Mouse (Mus musculus): ENCODE data around the gene Ptpn22.

The Ptpn22 gene

DNA sequence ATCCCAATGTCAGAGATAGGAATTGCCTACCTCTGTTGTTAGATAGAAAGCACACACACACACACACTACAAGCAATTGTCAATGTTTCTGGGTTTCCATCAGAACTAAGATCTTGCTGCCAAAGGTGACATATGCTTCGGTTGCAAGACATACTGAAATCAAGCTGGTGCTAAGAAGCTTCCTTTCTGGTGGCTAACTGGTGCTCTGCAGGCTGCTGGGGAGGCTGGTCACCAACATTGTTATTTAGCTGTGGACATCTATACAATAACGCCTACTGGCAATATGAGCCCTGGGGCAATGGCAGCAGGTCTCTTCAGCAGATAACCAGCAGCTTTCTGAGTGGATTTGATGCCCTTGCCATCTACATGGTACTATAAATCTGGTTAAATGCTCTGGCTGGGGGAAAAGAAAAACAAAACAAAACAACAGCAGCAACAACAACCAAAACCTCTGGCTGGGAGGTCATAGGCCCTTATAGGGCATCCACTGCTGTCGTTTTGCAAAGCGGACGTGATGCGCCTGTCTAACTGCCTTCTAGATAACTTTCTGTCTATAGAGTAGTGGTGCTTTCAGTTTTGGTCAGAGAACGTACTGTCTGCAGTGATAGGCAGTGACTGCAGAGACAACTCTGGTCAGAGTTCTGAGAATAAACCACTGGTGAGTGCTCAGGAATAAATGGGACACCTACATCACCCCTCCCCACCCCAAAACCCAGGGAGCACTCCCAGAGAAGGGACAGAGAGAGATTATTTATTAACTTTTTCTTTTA, 2.4 kb upstream of the Ptpn22 start:
- in situ Hi-C loops (cut with MboI; ENCODE audit: low sequenced_read_pairs), result no loop called here

DNA sequence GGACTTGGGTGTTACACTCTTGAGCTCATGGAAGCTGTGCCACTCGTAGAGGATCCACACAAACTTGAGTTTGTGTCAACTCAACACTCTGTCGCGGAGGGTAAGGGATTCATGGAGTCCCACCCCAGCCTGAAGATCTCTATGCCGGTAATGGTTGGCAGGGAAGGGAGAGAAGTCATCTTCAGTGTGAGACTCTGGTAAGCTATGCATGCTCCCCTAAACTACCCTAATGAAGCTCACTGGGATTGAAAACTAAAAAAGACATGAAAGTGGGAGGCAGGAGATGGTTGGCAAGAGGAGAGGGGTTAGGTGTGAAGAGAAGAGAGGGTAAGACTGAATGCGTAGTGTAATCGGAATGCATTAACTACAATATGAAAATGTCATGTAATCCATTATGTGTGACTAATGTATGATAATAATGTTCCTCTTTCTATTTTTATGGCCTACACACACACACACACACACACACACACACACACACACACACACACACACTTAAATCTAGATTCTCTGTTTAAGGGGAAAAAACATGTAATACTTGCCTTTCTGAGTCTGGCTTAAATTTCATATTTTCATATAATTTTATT, 1.5 kb upstream of the Ptpn22 start:
- in situ Hi-C loops (cut with MboI; ENCODE audit: low sequenced_read_pairs), result no loop called here

DNA sequence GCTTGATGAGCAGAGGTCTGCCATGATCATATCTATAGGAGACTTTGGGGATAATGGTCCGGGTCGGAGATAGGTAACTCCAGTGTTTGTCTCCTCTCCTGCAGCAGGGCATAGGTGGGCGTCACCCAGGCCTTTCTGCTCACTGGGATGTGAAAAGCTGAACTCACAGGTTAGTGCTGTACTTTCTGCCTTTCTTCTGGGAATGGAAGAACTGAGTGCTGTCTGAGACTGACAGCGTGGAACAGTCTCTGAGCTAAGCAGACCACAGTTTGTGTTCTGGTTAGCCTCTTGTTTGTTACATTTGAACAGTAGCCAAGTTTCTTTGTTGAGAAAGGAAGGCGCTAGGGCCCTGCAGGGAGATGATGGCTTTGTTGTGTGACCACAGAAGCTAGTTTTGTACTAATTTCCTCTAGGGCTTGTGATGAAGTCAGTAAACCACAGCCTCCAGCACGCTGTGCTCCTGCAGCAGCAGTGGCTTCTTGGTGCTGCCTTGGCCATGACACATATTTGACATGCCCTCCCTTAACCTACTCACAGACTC, 326 bp downstream of the Ptpn22 start:
- in situ Hi-C loops (cut with MboI; ENCODE audit: low sequenced_read_pairs), result no loop called here

DNA sequence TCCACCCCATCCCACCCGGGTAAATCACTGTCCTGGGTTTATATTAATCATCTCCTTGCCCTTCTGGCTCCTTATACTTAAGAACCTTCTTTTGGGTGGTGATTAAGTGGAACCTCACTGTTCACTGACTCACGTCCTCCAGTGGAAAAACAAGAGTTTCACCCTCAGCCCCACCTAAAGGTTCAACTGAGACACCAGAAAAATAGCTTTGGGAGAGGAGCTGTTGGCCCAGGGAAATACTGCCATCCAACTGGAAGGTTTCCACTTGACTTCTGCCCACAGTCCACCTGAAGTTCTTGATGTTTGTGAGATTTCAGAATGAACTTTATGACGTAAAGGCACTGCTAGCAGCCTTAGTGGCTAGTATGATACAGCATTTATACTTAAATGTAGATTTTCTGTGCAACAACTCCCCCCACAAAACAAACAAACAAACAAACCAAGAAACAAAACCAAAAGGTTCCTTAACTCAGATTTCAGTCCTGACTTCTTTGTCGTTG, 3.2 kb downstream of the Ptpn22 start:
- in situ Hi-C loops (cut with MboI; ENCODE audit: low sequenced_read_pairs), result no loop called here

DNA sequence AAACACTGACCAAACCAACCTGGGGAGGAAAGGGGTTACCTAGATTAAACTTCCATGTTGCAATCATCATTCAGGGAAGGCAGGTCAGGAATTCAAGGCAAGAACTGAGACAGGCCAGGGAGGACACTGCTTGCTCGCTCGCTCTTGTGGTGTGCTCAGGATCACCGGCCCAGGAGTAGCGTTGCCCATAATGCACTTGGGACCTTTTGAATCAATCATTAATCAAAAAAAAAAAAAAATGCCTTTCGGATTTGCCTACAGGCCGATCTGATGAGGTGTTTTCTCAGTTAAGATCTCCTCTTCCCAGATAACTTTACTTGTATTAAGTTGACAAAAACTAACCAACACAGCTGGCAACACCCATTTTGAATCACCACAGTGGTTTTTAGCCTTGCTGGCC, 4.6 kb downstream of the Ptpn22 start:
- in situ Hi-C loops (cut with MboI; ENCODE audit: low sequenced_read_pairs), result no loop called here

DNA sequence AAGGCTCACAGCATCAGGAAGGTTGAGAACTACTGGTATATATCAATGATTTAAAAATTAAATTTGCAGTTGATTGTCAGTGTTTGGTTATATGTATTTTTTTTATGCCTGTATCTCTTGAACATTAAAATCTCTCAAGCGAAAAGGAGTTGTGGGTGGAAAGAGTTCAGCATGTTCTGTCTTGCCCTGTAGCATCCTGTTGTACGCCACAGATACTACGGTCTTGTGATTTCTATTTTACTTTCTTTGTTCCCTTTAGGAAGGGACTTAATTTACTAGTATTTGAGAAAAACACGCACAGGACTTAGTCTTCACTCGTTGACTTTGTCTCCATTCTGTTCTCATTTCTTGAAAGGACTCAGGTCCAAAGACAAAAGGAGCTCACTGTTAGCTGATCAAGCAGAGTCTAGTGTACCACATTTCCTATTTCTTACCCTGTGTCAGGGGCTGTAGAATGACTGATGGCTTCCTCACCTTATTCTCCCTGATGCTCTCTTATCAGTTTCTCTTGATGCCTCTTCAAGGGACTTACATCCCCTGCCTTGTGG, 7.9 kb downstream of the Ptpn22 start:
- in situ Hi-C loops (cut with MboI; ENCODE audit: low sequenced_read_pairs), result no loop called here

DNA sequence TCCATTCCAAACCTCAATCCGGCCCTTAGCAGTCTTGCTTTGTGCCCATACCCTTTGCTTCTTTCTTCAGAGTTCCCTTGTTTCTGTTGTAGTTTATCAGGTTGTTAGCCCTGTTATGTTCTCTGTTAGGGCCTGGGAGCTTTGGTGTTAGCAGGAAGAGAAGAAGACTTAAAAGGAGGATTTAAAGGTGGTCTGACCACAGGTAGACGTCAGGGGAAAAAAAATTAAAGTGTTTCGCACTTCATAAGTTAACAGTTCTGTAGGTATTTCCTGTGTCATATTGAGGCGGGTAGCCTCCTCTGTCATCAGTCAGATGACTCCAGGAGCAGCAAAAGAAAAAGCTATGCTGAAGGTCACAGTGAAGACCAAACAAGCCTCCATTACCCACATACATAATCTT, 8.4 kb downstream of the Ptpn22 start:
- in situ Hi-C loops (cut with MboI; ENCODE audit: low sequenced_read_pairs), result no loop called here

DNA sequence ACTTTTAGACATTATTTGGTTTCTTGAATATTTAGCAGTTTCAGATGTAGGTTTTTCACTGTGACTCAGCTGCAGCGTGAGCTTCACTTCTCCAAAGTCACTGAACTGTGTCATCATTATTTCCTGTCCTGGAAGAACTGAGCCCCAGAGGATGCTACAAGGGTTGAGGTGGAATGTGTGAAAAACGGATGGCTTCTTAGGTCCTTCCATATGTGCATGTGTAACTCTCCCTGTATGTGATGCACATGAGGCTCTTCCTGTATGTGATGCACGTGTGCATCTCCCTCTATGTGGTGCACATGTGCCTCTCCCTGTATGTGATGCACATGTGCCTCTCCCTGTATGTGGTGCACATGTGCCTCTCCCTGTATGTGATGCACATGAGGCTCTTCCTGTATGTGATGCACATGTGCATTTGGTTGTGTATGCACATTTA, 13.1 kb downstream of the Ptpn22 start:
- in situ Hi-C loops (cut with MboI; ENCODE audit: low sequenced_read_pairs), result no loop called here

DNA sequence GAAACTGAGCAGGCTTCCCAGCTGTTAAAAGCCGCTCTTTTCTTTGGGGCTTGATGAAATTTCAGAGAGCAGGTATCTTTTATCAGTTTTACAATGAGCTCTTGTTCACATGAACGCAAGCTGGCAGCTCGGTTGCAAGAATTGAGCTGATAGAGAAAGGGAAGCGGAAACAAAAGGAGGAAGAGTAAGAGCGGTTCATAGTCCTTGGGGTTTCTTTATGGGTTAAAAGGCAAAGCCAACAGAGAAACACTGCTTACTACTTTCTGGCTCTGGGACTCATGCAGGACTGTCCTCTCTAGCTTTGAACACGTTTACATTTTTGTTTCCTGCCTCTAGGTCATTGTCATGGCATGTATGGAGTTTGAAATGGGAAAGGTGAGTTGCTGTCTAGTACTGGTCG, 14.7 kb downstream of the Ptpn22 start:
- in situ Hi-C loops (cut with MboI; ENCODE audit: low sequenced_read_pairs), result no loop called here

DNA sequence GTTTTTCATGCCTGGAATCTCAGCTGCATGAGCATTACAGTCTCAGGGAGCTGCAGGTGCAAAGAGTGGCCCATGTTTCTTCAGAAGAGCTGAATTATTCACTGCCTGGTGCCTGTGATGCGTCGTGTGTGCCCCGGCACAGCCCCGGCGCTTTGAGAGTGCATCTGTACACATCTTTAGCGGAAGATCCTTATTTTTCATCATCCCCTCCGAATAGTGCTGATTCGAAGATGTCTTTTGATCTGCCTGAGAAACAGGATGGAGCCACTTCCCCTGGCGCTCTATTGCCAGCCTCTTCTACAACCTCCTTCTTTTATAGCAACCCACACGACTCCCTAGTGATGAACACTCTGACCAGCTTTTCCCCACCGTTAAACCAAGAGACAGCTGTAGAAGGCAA, 26.4 kb downstream of the Ptpn22 start:
- in situ Hi-C loops (cut with MboI; ENCODE audit: low sequenced_read_pairs), result no loop called here

DNA sequence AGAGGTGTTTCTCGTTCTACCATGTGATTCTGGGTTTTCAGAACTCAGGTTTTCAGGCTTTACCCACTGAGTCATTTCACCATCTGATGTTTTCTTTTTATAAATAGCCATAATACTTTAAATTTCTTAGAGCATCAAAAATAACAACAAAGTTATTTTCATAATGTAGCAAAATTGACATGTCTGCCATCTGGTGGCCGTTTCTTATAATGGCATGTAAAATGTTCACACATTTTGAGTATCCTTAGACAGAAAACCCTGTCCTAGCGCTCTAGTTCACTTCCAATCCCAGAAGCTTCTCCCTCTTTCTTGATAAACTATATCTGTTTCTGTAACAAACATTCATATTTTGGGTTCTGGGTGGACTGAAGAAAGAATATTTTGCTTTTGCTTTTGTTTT, 28.0 kb downstream of the Ptpn22 start:
- in situ Hi-C loops (cut with MboI; ENCODE audit: low sequenced_read_pairs), result no loop called here

DNA sequence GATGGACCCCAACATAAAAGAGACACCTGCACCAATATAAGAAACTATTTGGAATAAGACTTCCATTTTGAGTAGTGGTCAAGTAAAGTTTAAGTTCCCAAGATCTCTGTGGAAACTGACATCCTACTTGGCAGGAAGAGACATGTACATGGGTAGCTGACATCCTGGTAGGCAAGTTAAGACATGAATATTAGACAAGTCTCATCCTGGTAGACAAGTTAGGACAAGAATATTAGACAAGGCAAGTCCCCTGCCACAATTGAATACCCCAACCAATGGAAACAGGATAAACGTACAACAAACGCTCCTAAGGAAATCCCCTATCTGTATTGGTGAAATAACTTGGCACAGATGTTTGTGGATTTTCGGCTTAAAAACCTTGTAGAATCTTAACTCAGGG, 33.8 kb downstream of the Ptpn22 start:
- in situ Hi-C loops (cut with MboI; ENCODE audit: low sequenced_read_pairs), result no loop called here

DNA sequence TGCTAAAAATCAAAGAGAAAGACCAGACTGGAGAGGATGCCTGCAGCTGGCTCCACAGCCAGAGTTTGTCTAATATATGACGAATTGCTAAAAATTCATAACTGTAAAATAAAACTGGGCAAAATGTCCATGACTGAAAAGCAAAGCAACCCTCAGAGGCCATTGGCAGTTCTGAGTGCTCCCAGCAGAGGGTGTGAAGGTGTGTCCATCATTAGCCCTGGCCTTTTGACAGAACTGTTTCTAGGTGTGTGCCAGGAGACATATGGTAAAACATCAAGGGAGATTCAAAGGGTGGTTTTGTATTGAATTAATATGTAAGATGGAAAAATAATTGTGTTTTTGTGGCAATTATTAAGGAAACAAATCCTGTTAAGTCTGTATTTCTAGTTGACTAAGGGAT, 45.1 kb downstream of the Ptpn22 start:
- in situ Hi-C loops (cut with MboI; ENCODE audit: low sequenced_read_pairs), result no loop called here

DNA sequence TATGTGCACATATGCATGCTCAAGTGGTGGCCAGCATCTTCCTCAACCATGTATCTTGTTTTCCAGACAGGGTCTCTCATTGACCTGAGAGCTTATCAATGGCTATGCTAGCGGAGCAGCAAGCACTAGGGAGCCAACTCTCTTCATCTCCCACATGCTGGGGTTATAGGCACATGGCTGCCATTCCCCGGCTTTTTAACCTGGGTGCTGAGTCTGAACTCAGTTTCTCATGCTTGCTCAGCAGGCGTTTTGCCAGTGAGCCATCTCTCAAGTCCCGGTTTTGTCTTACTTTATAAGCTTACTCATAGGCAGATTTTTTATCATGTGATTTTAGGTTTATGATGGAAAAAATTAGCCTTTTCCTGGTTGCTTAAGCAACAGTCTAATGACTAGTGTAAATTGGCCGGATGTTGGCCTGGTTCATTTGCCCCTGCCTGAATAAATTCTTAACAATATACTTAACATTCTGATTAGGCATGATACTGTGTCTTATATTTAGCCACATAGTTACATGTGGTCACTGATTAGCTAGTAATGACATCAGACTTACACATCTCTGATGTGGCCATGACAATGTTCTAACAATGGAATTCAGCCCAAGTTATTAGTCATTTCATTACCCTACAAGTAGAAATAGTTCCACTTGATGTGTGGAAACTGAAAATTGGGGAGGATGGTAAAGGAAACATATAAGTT, 47.9 kb downstream of the Ptpn22 start:
- in situ Hi-C loops (cut with MboI; ENCODE audit: low sequenced_read_pairs), result no loop called here

DNA sequence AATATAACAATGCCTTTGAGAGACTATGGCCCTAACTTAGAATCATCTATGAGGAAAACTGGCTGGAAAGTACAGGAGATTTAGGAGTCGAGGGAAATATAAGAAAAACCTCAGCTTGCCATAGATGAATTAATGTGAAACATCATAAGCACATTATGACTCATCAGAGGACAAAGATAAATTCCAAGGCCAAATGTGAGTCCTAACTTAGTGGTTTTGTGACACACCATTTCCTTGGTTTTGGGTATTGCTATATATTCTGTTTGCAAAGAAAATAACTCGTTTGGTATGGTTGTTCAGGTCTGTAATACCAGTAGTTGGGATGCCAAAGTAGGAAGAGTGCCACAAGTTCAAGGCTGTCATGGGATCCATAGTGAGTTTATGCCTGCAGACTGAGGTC, 49.2 kb downstream of the Ptpn22 start:
- in situ Hi-C loops (cut with MboI; ENCODE audit: low sequenced_read_pairs), result no loop called here

DNA sequence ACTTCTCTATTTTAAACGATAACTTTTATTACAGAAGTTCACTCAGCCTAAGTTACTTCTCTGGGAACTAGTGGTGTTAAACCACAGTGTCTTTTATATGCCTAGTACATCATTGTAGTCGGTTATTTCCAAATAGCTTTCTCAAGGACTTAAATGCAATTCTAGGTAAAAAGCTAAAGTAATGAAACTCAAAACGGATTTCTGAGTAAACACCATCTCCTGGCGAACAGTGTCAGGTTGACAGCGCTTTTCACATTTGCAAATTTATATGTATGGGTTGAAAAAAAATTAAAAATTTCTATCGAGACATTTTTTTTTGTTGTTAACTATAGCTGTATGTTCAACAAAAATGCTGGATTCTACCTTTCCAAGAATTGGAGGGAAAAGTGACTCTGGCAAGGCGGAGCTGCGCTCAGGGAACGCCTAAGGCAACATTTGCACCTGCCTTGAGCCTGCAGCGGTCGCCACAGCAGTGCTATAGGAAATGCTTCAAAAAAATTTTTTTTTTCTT, 53.9 kb downstream of the Ptpn22 start:
- in situ Hi-C loops (cut with MboI; ENCODE audit: low sequenced_read_pairs), result no loop called here

DNA sequence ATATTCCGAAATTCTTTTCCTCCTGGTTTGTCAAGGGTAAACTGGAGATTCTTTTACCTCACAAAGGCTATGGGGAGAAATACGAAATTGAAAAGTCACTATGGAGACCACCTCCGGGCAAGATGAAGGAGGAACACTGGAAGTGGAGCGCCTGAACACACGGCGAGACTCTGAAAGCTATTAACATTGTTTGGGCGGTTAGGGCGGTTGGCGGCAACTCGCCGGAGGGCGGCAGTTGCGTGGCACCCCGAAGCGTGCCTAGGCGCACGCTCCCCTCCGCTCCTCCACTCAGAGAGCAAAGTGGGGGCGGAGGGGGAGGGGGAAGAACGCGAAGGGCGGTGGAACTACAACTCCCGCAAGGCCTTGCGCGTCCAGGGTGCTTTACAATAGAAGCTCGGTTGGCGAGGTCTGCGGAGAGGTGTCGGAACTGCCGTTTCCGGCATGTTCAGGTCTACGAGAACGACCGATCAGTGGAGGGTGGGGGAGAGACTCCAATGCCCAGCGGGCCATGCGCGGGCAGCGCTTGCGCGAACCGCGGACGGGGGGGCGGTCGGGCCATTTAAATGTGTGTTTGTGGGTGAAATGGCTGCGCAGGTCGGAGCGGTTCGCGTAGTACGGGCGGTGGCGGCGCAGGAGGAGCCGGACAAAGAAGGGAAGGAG, 54.5 kb downstream of the Ptpn22 start, which contains the start of gene Rsbn1:
Gene Rsbn1 (plus strand): TSS at position 111 of the 660 bp plus-strand sequence.
- in situ Hi-C loops (cut with MboI; ENCODE audit: low sequenced_read_pairs), result no loop called here

DNA sequence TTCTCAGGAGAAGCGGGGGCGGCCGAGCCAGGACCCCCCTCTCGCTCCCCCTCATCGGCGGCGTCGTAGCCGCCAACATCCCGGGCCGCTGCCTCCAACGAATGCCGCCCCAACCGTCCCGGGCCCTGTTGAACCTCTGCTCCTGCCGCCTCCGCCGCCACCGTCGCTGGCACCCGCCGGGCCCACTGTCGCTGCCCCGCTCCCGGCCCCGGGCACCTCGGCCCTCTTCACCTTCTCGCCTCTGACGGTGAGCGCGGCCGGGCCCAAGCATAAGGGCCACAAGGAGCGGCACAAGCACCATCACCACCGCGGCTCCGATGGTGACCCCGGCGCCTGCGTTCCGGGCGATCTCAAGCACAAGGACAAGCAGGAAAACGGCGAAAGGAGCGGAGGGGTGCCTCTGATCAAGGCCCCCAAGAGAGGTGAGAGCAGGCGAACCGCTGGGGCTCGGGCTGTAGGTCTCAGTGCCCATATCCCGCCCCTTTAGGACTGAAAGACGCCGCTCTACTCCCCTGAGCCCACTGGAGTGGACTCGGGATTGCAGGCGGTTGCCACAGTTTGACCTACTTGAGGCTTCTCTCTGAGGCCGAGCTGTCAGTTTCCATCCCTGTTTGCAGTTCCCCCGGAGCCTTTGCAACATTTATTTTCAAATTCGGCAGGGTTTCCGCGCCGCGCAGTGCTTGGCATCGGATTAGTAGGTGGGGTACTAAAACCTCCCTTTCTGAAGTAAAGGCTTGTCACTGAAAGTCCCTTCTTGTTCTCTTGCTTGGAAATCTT, 55.3 kb downstream of the Ptpn22 start:
- in situ Hi-C loops (cut with MboI; ENCODE audit: low sequenced_read_pairs), result no loop called here

DNA sequence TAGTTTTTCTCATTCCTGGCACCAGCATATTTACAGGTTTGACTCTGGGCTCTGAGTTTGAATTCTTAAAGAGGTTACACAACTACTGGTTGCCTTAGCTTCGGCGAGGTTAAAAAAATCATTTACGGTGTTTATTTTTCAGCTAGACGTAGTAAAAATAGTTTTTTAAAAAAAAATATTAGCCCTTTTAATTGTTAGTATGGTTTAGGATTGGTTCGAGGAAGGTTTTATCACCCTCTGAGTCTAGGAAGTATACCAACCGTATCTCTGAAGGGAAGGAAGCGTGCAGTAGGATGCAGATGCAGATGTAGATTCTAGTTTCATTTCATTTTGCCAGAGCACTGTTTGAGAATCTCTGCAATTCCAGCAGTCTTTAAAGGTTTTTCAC, 55.9 kb downstream of the Ptpn22 start:
- in situ Hi-C loops (cut with MboI; ENCODE audit: low sequenced_read_pairs), result no loop called here

All from CH12F3 (cell line).